Mouse (Mus musculus): ENCODE data around the gene Vcl. TPM values are rescaled to one million over a fixed set of nuclear protein-coding genes. Genes with fewer than 3 reads are reported as not detected.

Vcl gene
- 100 to 1,000 TPM; 102 to 103 TPM for total RNA-seq (2021)
- polyA plus RNA-seq (2012; rRNA removed): 62.4 and 117 TPM in 2 replicates
- long read RNA-seq, full-length matches to known transcripts: 34 of 57 reads
- long read RNA-seq, partial matches to known transcripts: 20 of 57 reads
- long read RNA-seq, other reads (novel, unspliced or antisense): 3 of 57 reads

DNA sequence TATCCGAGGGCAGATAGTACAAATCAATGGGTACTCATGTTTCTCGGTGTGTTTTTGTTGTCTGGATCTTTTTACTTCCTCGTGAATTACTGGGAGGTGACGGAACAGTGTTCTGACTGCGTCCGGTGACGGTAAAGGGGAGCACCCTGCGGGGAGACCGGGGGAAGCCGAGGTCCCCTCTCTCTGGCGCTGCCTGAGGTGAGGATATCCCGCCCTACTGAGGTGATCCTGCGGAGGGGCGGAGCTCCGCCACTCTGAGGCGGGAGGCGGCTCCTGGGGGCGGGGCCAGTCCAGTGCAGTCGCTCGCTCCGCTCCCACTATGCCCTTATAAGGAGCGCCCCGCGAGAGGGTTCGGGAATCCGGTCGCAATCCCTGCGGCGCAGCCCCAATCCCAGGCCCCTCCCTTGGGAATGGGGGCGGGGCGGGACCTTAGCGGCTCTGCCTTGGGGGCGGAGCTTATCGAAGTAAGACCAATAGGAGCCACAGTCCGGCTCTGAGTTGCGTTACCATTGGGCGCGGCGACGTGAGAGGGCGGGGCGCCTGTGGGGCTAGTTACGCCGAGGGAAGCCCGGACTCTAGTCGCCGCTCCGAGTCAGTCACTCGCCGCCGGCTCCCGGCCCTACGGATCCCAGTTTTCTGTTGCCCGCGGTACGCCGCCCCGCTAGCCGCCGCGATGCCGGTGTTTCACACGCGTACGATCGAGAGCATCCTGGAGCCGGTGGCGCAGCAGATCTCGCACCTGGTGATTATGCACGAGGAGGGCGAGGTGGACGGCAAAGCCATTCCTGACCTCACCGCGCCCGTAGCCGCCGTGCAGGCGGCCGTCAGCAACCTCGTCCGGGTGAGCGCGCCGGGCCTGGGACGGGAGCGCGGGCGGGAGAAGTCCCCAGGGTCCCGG lies at the start of gene Vcl:
Vcl (plus strand) TSS at position 551 of the 898 bp plus-strand sequence.
- Histone ChIP-seq H3K79me2 (replicated peaks; ENCODE audit: control insufficient read depth, insufficient read depth, low read length) (peaks cover 6% of the 10 kb centered on the region), H3K4me1 (ENCODE audit: control insufficient read depth, insufficient read depth, low read length) (peaks cover 6% of the 10 kb centered on the region)
- TF ChIP-seq EP300 (IDR thresholded peaks at IDR 0.05; ENCODE audit: insufficient read depth, low read depth, low read length) (peak; percentile 41; the same call in 1 of the 2 replicates), POLR2A (IDR thresholded peaks at IDR 0.05; ENCODE audit: insufficient read depth, low read depth, low read length) (peak; percentile 99), CTCF (IDR thresholded peaks at IDR 0.05) (no peak)

DNA sequence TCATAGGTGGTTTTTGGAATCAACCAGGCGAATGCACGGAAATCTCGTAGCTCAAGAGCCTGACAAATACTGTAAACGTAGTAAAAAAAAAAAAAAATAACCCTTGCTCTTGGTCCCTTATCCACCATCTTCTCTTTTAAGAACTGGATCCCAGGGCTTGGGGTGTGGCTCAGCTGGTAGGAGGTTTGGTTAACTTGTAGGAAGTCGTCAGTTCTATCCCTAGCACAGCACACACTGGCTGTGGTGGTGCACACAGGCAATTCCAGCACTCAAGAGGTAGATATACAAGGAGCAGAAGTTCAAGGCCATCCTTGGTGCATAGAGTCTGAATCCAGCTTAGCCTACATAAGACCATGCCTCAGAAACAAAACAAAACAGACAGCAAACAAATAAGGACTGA lies 44.5 kb upstream of the Vcl start:
- no peak for TF ChIP-seq CTCF (IDR thresholded peaks at IDR 0.05)
- no peak for TF ChIP-seq POLR2A (IDR thresholded peaks at IDR 0.05; ENCODE audit: insufficient read depth, low read depth, low read length)
- TF ChIP-seq EP300 (IDR thresholded peaks at IDR 0.05; ENCODE audit: insufficient read depth, low read depth, low read length): no peak
- H3K4me1 ChIP-seq (ENCODE audit: control insufficient read depth, insufficient read depth, low read length): peaks cover 8% of the 10 kb centered on the region
- H3K27ac ChIP-seq: peak overlapping the region; percentile 31
- H3K9ac ChIP-seq (ENCODE audit: low read depth, low read length): no peak overlapping the region
- H3K36me3 ChIP-seq (ENCODE audit: control insufficient read depth, insufficient read depth, low read length): no peaks in the 10 kb centered on the region
- no peak overlapping the region for H3K4me3 ChIP-seq
- no peaks in the 10 kb centered on the region for H3K79me2 ChIP-seq (replicated peaks; ENCODE audit: control insufficient read depth, insufficient read depth, low read length)
- intact Hi-C loops (cut with DNase I): loop anchor here (2.0 kb wide), 1 partner anchor 44 kb away; the partner anchor contains the start of gene Vcl
- H3K27me3 ChIP-seq (ENCODE audit: control insufficient read depth, insufficient read depth, low read length): no peaks in the 10 kb centered on the region
- DNase-seq: no peak
- 76% methylated on average over 5 of the region's 5 CpGs for WGBS

More for the DNA sequence above, at the start of gene Vcl:
- Histone ChIP-seq H3K27me3 (ENCODE audit: control insufficient read depth, insufficient read depth, low read length) (no peaks in the 10 kb centered on the region; the same call in 1 of the 2 replicates), H3K27ac (peak within 1 kb of the TSS; percentile 97), H3K4me3 (peak within 1 kb of the TSS; percentile 82), H3K9ac (ENCODE audit: low read depth, low read length) (peak within 1 kb of the TSS; percentile 86), H3K36me3 (ENCODE audit: control insufficient read depth, insufficient read depth, low read length) (peaks cover 25% of the 10 kb centered on the region)
- intact Hi-C loops (cut with DNase I): loop anchor here (2.0 to 5.0 kb wide), 3 partner anchors 44 to 124 kb away; no protein-coding TSS in a partner anchor
- WGBS: under 1% methylated on average over 88 of the region's 89 CpGs
- DNase-seq: peak; percentile 99 to 100

DNA sequence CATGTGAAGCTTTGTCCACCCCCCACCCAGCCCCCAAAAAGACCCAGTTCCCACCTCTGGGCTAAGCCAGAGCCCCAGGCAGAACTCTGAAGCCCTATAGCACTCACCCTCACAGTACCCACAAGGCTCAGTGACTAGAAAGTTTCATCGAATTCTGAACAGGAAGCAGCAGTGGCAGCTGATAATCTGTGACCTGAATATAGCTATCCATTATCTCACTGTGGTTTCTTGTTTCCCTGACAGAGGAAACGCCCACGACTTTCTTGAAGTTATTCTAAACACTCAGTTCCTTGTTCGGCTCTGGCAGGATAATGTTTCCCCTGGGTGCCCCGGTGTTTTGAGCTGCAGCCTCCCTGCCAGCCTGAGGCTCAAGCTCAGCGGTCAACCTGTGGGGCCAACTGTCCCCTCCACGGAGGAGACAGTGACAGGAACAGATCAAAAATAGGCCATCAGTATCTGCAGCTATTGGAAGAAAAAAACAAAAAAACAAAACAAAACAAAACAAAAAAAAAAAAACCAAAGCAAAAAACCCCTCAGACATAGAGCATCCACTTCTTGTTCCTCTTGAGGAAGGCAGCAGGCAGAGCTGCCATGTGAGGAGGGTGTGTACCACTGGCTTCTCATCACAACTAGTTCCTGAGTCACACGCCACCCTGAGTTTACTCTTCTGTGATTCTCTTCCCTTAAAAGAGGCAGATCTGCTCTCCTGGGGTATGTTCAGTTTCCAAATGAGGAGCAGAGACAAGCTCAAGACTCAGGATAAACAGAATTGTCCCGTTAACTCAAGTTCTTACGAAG lies 43.9 kb upstream of the Vcl start:
- no peaks in the 10 kb centered on the region for H3K79me2 ChIP-seq (replicated peaks; ENCODE audit: control insufficient read depth, insufficient read depth, low read length)
- no peaks in the 10 kb centered on the region for H3K27me3 ChIP-seq (ENCODE audit: control insufficient read depth, insufficient read depth, low read length)
- H3K9ac ChIP-seq (ENCODE audit: low read depth, low read length): no peak overlapping the region
- peaks cover 8% of the 10 kb centered on the region for H3K4me1 ChIP-seq (ENCODE audit: control insufficient read depth, insufficient read depth, low read length)
- intact Hi-C loops (cut with DNase I): loop anchor here (2.0 kb wide), 1 partner anchor 44 kb away; the partner anchor contains the start of gene Vcl
- no peak overlapping the region for H3K4me3 ChIP-seq
- TF ChIP-seq POLR2A (IDR thresholded peaks at IDR 0.05; ENCODE audit: insufficient read depth, low read depth, low read length) (no peak), CTCF (IDR thresholded peaks at IDR 0.05) (no peak), EP300 (IDR thresholded peaks at IDR 0.05; ENCODE audit: insufficient read depth, low read depth, low read length) (no peak)
- H3K27ac ChIP-seq: peak overlapping the region; percentile 31
- no peaks in the 10 kb centered on the region for H3K36me3 ChIP-seq (ENCODE audit: control insufficient read depth, insufficient read depth, low read length)
- DNase-seq: peak; percentile 39 to 45
- 17% methylated on average over 10 of the region's 10 CpGs for WGBS

DNA sequence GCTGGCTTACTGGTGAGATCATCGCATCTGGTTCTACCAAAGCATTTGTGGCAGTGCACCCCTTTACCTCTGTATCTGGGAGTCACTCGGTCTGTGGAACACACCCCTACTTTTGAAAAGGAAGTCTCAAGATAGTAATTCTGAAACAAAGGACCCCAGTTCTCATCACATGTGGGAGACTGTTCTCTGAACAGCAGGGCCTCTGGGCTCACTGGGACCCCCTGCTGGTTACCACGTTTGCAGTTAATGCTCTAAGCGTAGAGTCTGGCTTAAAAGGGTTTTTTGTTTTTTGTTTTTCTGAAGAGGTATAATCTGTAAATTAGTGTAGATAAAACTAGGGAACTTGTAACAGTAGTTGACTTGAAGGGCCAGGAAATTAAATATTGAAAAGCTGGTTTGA lies 42.9 kb upstream of the Vcl start:
- H3K9ac ChIP-seq (ENCODE audit: low read depth, low read length): no peak overlapping the region

DNA sequence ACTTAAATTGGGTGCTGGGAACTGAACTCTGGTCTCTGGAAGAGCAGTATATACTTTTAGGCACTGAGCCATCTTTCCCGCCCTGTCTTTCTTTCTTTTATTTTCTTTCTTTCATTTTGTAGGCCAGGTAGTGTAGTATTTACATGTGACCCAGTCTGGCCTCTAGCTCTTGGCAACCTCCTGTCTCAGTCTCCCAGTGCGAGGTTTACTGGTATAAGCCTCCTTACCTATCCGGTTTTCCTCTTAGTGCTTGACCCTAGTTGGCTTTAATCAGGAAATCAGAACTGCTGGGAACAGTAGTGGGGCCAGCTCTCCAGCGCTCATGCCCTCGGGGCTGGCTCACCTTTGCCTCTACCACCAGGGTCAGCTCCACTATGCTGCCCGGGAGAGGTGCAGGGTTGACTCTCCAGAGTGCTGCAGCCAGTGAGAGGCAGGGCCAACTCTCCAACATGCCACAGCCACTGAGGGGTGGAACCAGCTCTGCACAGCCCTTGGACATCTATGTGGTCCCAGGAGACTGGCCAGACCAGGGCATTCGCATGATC lies 41.6 kb upstream of the Vcl start:
- no peaks in the 10 kb centered on the region for H3K36me3 ChIP-seq (ENCODE audit: control insufficient read depth, insufficient read depth, low read length)
- no peak overlapping the region for H3K27ac ChIP-seq
- no peaks in the 10 kb centered on the region for H3K27me3 ChIP-seq (ENCODE audit: control insufficient read depth, insufficient read depth, low read length)
- peaks cover 12% of the 10 kb centered on the region for H3K4me1 ChIP-seq (ENCODE audit: control insufficient read depth, insufficient read depth, low read length)
- H3K4me3 ChIP-seq: no peak overlapping the region
- DNase-seq: no peak
- intact Hi-C loops (cut with DNase I): no loop called here
- H3K79me2 ChIP-seq (replicated peaks; ENCODE audit: control insufficient read depth, insufficient read depth, low read length): no peaks in the 10 kb centered on the region
- TF ChIP-seq CTCF (IDR thresholded peaks at IDR 0.05) (no peak), EP300 (IDR thresholded peaks at IDR 0.05; ENCODE audit: insufficient read depth, low read depth, low read length) (no peak), POLR2A (IDR thresholded peaks at IDR 0.05; ENCODE audit: insufficient read depth, low read depth, low read length) (no peak)
- 91% methylated on average over 7 of the region's 7 CpGs for WGBS
- no peak overlapping the region for H3K9ac ChIP-seq (ENCODE audit: low read depth, low read length)

More for the DNA sequence above, 42.9 kb upstream of the Vcl start:
- H3K27ac ChIP-seq: no peak overlapping the region; the same call in 1 of the 2 replicates
- intact Hi-C loops (cut with DNase I): no loop called here
- no peaks in the 10 kb centered on the region for H3K36me3 ChIP-seq (ENCODE audit: control insufficient read depth, insufficient read depth, low read length)
- no peak overlapping the region for H3K4me3 ChIP-seq
- no peaks in the 10 kb centered on the region for H3K79me2 ChIP-seq (replicated peaks; ENCODE audit: control insufficient read depth, insufficient read depth, low read length)
- 63% methylated on average over 4 of the region's 4 CpGs for WGBS
- no peaks in the 10 kb centered on the region for H3K27me3 ChIP-seq (ENCODE audit: control insufficient read depth, insufficient read depth, low read length)
- DNase-seq: peak; percentile 38 to 64
- peaks cover 8% of the 10 kb centered on the region for H3K4me1 ChIP-seq (ENCODE audit: control insufficient read depth, insufficient read depth, low read length)
- no peak for TF ChIP-seq EP300 (IDR thresholded peaks at IDR 0.05; ENCODE audit: insufficient read depth, low read depth, low read length)
- TF ChIP-seq CTCF (IDR thresholded peaks at IDR 0.05): peak; percentile 78

Data from heart, adult 2 months (tissue).